Mouse (Mus musculus): ENCODE data around the gene Aatf.

Gene Aatf

DNA sequence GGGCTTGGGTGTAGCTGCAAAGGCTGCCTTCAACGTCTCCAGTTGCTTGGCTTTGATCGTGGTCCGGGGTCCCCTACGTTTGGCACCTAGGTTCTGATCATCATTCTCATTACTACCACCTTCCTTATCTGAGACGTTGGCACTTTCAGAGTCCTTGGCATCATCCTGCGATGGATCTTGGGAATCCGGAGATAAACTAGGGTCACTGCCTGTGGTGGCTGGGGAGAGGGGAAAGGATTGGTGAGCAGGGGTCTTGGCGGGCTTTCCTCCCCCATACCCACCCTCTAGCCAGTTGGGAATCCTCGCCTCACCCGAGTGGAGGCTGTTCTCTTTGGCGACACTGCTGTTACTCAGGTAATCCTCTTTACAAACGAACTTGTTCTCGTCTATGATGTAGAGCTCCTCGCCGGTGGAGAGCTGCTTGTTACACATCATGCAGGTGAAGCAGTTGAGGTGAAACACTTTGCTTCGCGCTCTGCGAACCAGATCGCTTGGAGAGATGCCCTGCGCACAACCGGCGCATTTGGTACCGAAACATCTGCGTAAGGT lies 8.5 kb upstream of the Aatf start:
- peak; percentile 46 to 58 for DNase-seq

DNA sequence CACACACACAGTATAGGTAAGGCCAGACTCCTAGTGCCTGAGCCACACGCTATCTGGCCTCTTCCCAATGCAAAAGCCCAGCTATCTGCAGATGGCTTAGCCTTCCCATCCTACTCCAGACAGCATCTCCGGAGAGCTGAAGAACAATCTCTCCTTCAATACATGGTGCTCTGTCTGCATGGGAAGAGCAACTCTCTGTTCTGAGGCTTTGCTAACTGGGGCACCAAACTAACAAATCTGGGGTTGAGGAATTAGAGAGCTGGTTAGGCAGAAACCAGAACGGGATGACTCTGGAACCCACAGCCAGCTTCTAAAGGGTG lies 7.7 kb upstream of the Aatf start:
- DNase-seq, result no peak

DNA sequence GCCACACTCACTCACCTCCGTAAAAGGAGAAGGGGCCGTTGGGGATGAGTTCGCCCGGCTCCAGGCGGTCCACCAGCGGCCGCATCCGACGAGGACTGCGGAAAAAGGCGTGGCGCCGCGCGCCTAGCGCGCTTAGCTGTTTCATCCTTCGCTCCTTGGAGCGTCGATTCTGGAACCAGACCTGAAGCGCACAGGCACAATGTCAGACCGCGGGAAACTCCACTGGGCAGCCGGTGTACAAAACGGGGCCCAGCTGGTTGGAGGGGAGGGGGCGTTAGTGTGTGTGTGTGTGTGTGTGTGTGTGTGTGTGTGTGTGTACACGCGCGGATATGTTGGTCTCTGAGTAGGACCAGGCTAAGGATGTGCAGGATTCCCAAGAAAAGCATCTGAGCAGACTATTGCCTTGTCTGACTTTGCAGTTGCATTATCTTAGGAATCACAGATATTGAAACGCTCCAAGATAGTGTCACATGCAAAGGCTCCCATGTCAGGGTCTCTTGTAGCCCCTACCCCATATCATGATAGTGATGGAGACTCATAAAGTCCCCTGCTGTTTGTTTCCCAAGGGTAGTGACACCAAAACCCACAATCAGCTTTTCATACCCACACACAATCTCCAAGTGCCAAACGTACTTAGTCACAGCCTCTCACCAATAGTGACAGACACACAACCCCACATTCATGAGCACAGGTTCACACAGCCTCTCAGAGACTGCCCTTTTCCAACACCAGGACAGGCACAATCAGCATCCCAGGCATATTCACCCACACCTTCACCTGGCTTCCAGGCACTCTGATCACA lies 7.1 kb upstream of the Aatf start:
- peak in 1 of 2 experiments; percentile 45 for DNase-seq

DNA sequence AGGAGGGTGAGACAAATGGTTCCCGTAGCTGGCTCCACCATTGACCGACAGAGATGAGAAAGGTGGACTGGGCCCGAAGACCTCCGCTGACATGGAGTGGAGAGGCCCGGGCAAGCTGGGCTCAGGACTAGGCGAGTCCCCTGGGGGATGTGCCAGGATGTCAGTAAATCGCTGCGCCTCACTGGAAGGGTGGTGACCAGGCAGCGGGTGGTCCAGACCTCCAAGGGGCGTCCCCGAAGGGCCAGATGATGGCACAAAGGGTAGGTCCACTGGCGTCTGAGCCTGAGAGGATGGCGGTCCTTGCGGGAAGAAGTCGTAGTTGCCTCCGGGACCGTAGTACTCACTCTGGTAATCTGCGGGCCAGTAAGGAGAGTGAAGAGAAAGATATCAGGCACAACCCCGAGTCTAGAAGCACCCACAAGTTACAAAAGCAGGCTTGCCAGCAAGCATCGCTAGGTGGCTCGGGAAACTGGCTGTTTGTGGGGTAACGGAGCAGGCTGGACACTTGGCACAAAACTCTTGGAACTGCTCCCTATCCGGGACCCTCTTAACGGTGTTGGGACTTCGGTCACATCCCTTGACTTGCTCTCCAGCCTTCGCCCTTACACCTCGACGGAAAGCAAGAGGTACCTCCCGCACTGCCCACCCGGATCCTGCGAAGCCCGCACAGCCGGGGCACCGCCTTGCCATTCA lies 6.4 kb upstream of the Aatf start:
- DNase-seq, result peak in 1 of 2 experiments; percentile 36

DNA sequence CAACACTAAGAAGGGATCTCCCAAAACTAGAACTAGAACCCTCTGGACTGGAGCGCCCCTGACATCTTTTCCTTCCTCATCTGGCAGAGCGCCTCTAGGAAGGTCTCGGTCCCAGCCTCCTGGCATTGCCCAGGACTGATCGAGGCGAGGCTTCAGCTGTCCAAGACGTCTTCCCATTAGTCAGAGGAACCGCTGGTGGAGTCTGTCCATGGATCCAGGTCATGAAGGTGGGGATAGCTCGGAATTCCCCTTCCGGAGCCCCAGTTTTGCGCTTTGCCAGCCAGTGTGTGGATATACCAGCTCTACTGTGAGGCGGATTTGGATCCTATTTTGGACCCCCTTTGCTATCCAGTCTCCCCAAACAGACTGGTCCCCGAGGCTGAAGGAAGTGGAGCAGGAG lies 5.7 kb upstream of the Aatf start:
- no peak for DNase-seq

DNA sequence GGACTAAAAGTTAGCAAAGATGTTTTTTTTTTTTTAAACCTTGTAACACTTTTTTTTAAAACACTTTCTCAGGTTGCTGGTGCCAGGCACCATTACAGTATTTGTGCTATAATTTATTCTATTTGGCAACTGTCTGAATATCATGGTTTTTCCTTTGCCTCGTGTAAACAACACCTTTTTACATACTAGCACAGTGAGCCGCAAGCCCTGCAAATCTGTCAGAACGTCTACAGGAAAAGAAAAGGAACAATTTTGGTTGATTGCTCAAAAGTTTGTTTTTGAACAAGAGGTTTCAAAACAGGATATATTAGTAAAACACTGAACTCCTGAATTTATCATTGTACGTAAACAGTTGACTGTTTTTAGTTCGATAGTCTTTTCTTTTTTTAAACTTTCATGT lies 4.9 kb upstream of the Aatf start:
- no peak for DNase-seq

DNA sequence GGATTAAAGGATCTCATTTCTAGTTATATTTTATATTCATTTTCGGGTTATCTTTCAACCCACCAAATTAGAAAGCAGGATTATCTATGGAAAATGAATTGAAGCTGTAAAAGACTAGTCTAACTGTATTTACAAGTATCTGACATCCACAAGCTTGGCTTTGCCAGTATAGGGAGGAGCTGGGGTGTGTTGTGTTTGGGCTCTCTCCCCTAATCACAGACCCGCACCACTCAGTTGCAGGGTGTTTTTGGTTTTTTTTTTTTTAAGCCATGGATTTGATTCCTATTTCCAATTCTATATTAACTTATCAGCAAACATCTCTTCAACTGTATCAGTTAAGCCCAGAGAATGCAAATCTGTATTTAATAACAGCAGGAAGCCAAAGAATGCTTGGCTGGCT lies 4.1 kb upstream of the Aatf start:
- no peak for DNase-seq

DNA sequence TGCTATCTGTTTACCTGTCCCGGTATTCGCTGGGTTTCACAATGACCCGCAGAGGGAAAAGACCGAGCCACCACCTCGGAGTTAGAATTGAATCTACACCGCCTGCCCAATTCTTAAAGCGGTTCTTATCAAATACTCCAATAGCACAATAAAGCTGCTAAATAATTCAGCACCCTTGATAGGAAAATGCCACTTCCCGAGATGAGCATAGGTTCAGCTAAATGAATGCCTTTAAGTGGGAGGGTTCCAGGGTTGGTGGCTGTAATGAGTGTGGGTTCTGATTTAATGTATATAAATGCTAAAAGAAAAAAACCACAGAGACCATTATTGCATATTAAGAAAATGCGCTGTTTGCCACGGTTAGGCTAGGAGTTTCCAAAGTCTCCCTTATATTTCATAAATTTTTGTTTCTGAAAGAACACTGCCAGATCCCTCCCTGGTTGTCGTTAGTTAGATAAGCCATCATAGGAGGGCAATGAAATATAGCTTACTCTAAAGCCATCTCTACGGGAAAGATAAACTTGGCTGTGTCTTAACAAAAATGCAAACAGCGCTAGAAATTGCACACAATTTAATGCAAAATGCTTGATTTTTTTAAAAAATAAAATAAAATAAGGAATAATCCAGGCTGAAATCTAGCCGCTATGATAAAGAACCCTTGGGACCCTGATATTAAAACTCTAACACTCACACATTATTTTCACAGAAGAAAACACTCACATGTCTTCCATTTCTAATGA lies 3.3 kb upstream of the Aatf start:
- no peak for DNase-seq

DNA sequence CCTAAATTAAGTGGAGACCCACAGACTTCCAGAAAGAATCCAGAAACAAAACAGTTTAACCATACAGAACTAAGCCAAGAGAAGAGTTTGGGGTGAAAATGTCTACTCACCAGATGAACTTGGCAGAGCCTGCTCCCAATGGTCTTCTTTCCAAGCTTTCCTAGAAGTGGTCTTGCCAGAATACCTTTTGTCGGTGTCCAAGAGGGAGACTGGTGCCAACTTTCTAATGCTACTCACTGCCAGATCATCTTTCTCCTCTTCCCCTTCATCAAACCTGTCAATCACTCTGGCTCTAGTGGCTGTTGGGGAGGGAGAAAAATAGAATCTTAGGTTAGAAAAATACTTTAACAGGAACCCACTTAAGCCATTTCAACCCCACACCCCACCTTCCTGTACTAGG lies 1.3 kb downstream of the Aatf start:
- no peak for DNase-seq

DNA sequence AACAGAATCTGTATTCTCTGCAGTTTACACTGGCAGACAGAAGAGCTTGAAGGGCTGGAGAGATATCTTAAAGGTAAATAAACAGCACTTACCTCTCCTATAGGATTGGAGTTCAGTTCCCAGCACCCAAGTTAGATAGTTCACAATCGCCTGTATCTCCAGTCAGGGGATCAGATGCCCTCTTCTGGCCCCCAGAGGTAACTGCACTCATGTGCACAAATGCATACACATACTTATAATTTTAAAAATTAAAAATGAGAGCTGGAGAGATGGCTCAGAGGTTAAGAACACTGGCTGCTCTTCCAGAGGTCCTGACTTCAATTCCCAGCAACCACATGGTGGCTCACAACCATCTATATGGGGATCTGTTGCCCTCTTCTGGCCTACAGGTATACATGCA lies 9.0 kb downstream of the Aatf start:
- no peak for DNase-seq

DNA sequence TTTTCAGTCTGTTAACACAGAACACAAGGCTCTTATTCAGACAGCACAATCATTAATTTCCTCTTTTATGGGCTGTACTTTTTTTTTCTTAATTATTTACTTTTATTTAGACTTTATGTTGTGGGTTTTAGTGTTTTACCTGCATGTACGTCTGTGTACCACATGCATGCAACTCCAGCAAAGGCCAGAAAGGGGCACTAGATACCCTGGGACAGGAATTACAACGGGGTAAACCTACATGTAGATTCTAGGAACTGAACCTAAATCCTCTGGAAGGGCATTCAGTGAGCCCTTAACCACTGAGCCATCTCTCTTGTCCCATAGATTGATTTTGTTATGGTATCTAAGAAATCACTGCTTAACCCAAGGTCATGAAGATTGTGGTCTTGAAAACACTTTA lies 15.4 kb downstream of the Aatf start:
- DNase-seq, result peak; percentile 36 to 46

DNA sequence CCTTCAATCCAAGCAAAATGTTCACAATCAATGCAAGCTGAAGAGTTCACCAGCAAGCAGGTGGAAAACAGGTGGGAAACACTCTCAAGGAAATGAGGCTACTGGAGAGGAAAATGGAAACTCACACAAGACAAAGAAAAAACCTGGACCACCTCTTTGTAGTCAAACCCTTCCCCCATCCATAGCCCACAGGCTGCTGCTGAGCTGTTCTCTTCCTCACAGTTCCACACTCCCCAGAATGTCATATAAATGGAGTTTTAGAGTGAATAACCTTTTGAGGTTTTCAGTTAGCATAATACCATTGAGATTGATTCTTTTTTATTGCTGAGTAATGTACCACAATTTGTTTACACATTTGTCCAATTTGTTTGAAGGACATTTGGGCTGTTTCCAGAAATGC lies 16.4 kb downstream of the Aatf start:
- DNase-seq, result no peak

DNA sequence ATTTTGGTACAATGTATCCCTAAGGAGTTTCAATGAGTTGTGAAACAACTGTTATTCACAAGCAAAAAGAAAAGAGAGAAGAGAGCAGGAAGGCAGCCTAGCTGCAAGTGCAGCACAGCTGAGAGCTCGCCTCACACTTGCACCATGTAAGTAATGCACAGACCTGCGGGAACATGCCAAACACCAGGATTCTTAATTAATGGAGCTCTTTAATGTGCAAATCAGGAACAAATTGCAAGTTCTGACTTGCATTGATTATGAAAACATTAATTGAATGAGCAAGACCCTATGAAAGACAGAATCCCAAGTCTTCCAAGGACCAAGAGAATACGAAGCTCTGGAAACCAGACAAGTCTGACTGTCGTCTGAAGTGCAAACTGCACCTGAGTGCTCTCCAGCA lies 17.5 kb downstream of the Aatf start:
- DNase-seq, result no peak

DNA sequence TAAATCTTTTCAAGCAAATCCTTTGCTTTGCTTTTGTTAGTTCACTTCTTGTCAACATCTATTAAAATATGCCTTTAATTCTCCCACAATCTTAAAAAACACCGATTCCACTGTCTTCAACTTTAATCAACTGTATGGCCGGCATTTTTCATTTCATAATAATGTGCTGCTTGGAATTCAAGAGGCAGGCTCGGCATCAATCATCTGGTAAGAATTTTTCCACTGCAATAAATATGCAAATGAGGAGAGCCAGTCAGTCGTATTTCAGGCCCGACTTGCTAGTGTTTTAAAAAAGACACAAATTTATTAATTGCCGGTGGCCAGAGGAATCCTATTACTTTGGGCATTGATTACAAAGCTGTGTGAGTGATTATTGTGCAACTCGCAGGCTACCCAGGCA lies 31.7 kb downstream of the Aatf start:
- no peak for DNase-seq

DNA sequence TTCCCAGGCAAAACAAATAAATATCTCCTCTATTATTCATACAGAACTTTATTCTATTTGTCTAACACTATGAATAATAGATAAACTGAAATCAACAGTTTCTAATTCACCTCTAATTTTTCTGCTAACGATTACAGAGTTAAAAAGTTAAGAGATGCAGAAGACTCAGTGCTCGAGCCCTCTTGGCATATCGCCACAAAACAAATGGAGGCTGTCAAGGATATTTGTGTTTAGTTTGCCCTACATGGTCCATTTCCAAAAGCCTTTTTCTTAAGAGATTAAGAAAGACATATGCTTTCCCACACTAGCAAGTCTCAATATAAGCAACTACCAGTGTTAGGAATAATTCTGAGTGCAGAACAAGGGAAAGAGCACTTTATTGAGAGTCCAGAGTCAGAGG lies 32.9 kb downstream of the Aatf start:
- DNase-seq, result no peak

DNA sequence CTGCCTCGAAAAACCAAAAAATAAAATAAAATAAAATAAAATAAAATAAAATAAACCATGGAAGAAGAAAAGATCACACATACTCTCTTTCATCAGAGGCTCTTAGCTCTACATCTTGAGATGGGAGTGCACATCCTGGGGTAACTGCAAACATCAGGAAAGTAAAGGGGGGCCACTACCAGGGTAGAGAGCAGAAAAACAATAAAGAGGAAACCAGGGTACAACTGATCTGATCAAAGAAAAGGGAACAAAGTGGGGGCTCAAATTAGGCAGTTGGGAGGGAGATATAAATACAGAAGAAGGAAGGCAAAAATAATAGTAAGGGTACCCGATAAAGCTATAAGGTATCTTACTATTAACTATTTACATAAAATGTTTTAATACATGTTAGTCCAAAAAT lies 36.7 kb downstream of the Aatf start:
- DNase-seq, result no peak

DNA sequence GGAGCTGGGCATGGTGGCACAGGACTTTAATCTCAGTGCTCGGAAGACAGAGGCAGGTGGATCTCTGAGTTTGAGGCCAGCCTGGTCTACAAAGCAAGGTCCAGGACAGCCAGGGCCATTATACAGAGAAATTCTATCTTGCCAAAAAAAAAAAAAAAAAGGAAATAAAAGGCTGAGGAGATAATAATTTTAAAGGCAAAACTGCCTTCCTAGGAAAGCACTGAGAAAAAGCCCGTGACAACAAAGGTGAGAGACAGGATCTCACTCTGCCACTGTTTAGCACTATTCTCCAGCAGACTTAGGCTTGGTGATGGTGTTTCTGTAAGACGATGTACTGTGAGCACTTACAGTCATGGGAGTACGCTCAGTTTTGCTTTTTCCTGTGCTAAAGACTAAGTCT lies 37.3 kb downstream of the Aatf start:
- no peak for DNase-seq

DNA sequence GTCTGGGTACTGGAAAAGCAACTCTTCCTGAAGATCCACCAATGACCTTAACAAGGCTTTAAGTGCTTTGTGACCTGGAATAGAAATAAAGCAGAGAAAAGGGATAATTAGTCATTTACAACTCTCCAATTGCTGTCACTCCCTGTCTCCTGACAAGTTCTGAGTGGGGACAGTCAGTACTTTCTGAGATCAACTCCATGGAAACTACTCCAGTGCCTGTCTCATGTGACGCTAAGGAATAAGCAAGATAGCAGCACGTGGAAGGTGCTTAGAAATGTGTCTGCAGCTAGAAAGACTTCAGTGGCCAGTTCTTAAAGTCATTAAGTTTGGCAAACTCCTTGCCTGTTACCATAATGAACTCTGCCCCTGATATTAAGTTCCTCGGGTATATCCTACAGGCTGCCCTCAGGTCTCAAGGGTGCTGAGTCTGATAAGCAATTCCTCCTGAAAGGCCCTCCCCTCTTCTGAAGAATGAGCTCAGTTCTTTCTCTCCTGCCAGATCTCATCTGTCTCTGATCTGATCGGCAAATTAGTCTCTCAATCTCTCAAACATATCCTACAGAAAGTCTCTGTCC lies 40.1 kb downstream of the Aatf start:
- no peak for DNase-seq

DNA sequence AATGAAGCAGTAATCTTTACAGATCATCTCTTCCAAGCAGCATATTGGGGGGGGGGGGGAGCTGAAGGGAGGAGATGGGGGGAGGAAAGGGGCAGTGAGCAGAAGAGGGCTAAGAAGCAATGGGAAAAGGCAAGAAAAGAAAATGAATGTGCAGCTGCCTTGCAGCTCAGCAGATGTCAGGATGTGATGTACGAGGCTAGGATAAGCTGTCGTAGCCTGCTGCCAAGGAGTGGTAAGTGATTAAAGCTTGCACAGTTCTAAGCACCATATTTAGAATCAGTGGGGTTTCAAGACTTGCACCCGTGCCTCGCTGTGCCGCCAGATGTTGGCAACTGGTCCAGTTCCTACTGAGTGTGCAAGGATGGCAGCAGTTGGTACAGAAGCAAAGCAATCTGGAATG lies 48.8 kb downstream of the Aatf start:
- DNase-seq, result no peak

DNA sequence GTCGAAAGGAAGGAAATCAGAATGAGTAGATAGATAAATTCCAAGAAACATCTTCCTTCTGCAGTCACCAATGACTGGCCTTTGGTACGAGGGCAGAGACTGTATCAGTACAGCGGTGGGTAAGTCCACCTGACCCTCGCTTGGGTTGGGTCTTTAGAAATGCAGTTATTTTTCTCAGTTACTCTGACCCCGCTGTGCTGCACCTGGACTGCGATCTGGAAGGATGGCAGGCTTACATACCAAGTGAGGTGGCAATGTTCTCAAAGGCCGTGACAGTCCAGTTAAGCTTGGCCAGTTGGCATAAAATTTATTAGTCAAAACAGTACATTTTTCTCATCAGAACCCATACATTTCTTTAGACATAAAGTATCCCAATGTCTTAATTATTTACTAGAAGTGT lies 59.4 kb downstream of the Aatf start:
- DNase-seq, result peak; percentile 40 to 50

DNA sequence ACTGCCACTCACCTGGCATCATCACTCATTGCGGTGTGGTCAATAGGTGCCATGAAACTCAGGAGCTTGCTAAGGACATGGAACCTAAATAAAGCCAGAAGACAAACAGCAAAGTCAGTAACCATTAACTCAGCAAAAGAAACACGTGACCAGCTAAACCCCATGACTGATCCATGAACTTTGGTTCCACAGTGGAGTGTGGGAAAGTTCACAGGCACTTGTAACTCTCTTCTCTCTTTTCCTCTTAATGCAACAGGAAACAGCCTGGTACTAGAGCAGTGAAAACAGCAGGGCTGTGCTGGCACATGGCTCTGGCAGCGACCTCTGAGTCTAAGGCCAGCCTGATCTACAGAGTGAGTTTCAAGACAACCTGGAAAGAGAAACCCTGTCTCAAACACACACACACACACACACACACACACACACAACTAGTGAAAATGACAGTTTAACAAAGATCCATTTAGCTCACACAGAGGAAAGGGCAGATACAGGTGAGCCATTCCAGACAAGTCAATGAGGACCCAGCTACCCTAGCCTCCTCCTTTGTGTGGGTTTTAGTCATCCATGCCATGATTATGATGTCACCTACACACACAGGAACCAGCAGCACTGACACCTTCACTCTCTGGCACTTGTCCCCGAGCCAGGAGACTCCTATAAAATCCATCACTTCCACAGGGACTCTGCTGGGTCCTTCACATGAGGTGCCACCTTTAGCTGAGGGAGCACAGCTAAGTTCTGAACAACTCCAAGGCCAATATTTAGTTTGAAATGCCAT lies 70.6 kb downstream of the Aatf start:
- no peak for DNase-seq

DNA sequence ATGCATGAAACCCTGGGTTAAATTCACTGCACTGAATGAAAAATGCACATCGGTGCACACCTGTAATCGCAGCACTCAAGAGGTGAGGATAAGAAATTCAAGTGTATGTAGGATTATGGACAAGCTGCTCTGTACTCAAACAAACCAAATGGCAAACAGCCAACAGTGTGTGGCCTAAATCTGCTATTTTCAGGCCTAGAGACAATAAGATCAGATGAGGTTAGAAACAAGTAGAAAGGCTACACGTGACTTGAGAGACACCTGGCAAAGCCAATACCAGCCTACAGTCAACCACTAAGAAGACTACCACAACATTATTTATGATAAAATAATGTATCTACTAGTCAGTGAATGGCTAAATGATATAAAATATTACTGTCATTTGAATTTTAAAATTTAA lies 72.9 kb downstream of the Aatf start:
- peak in 1 of 2 experiments; percentile 28 for DNase-seq

DNA sequence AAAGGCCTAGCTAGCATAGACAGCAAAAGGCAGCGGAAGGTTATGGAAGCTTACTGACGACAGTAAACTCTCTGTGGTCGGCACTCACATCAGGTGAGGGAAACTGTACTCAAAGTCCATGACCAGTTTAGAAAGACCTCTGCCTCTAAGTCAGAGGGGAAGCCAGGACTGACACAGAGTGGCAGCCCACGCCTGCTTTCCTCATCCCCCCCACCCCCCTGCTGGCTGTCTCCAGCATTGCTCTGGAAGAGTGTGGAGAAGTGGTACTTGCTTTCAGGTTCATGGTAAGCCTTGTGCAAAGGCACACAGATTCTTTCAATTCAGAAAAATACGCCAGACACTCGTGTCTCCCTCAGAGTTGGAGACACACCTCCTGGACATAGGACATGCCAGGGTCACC lies 78.4 kb downstream of the Aatf start:
- DNase-seq, result no peak
